Mouse (Mus musculus): ENCODE results near the gene Rmnd5a. TPM values are rescaled to one million over a fixed set of nuclear protein-coding genes. Genes with fewer than 3 reads are reported as not detected.
"Not testable (repeated sequence)": the region's sequence is repeated elsewhere in the genome, so short reads cannot be mapped to it uniquely, and the experiment has no call there.

Rmnd5a gene
- polyA plus RNA-seq, 1 experiment from 2014 or later = 13.0 TPM

- Histone ChIP-seq H3K9me3 (replicated peaks) (no peaks in the 10 kb centered on the region), H3K9ac (no peak overlapping the region), H3K36me3 (no peaks in the 10 kb centered on the region), H3K27me3 (no peaks in the 10 kb centered on the region), H3K27ac (replicated peaks) (no peak overlapping the region), H3K4me3 (replicated peaks) (no peak overlapping the region), H3K4me2 (replicated peaks) (no peak overlapping the region), H3K4me1 (no peaks in the 10 kb centered on the region)
- 64% methylated on average over 1 of the region's 1 CpGs for whole genome bisulfite sequencing
- ATAC-seq (ENCODE audit: insufficient number of reproducible peaks, low FRiP score, low TSS enrichment, low read depth) = no peak
These were observed 32.3 kb upstream of the Rmnd5a start for GRCm38 (mm10) chr6:71472786-71473185.

GRCm38 (mm10) chr6:71471830-71472520 lies 31.5 kb upstream of the Rmnd5a start:
- no peak overlapping the region for H3K27ac ChIP-seq (replicated peaks)
- no peaks in the 10 kb centered on the region for H3K36me3 ChIP-seq
- WGBS = 74% methylated on average over 4 of the region's 4 CpGs
- no peaks in the 10 kb centered on the region for H3K4me1 ChIP-seq
- no peak overlapping the region for H3K9ac ChIP-seq
- no peaks in the 10 kb centered on the region for H3K27me3 ChIP-seq
- no peak for ATAC-seq (ENCODE audit: insufficient number of reproducible peaks, low FRiP score, low TSS enrichment, low read depth)
- no peak overlapping the region for H3K4me3 ChIP-seq (replicated peaks)
- H3K4me2 ChIP-seq (replicated peaks) = no peak overlapping the region
- no peaks in the 10 kb centered on the region for H3K9me3 ChIP-seq (replicated peaks)

DNA sequence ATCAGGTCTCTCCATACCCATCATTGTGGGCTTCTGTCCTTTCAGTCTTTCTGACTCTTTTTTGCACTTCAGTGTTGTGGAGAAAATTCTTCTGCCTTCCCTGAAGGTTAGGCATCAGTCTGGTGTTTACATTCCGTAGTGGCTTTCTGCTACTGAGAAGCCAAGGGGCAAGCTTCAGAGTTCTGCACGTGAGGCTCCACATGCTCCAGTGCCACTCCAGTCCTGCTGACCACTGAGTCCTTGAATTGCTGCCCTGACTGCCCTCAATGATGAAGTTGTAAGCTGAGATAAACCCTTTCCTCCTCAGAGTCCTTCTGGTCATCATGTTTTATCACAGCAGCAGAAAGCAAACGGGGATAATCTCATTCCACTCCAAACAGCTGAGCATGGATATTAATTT lies 28.9 kb upstream of the Rmnd5a start:
- H3K9ac ChIP-seq = no peak overlapping the region
- no peak overlapping the region for H3K27ac ChIP-seq (replicated peaks)
- no peak for ATAC-seq (ENCODE audit: insufficient number of reproducible peaks, low FRiP score, low TSS enrichment, low read depth)
- H3K4me3 ChIP-seq (replicated peaks) = no peak overlapping the region
- no peaks in the 10 kb centered on the region for H3K36me3 ChIP-seq
- no peaks in the 10 kb centered on the region for H3K4me1 ChIP-seq
- H3K27me3 ChIP-seq = no peaks in the 10 kb centered on the region
- no peak overlapping the region for H3K4me2 ChIP-seq (replicated peaks)
- H3K9me3 ChIP-seq (replicated peaks) = no peaks in the 10 kb centered on the region
- 58% methylated on average over 3 of the region's 3 CpGs for WGBS

- no peak overlapping the region for H3K4me2 ChIP-seq (replicated peaks)
- 72% methylated on average over 4 of the region's 4 CpGs for WGBS
- H3K4me3 ChIP-seq (replicated peaks) = no peak overlapping the region
- no peaks in the 10 kb centered on the region for H3K9me3 ChIP-seq (replicated peaks)
- no peaks in the 10 kb centered on the region for H3K27me3 ChIP-seq
- H3K27ac ChIP-seq (replicated peaks) = no peak overlapping the region
- no peak overlapping the region for H3K9ac ChIP-seq
- no peaks in the 10 kb centered on the region for H3K36me3 ChIP-seq
- no peaks in the 10 kb centered on the region for H3K4me1 ChIP-seq
- no peak for ATAC-seq (ENCODE audit: insufficient number of reproducible peaks, low FRiP score, low TSS enrichment, low read depth)
These were observed 27.3 kb upstream of the Rmnd5a start for GRCm38 (mm10) chr6:71467766-71468165.

DNA sequence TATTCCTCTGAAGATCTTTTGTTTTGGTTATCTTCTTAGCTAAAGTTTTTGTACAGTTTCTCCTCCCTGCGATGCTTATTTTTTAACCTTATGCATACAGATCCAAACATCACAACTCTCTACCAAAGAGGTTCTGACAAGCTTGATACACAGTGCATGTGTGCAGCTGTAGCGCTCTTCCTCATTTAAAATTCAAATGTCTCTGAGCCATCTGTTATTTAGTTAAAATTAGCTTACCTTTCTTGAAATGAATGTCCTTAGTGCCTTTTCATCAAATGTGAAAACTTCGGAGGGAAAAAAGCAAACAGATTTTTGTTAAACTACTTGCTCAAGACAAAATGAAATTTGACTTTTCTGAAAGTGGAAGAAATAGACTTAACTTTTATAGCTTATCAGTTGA lies 24.7 kb upstream of the Rmnd5a start:
- H3K9ac ChIP-seq = no peak overlapping the region
- no peak overlapping the region for H3K4me3 ChIP-seq (replicated peaks)
- H3K4me2 ChIP-seq (replicated peaks) = no peak overlapping the region
- H3K27me3 ChIP-seq = no peaks in the 10 kb centered on the region
- H3K9me3 ChIP-seq (replicated peaks) = no peaks in the 10 kb centered on the region
- H3K27ac ChIP-seq (replicated peaks) = no peak overlapping the region
- no peak for ATAC-seq (ENCODE audit: insufficient number of reproducible peaks, low FRiP score, low TSS enrichment, low read depth)
- WGBS = 86% methylated on average over 3 of the region's 3 CpGs
- H3K4me1 ChIP-seq = no peaks in the 10 kb centered on the region
- no peaks in the 10 kb centered on the region for H3K36me3 ChIP-seq

- no peak for ATAC-seq (ENCODE audit: insufficient number of reproducible peaks, low FRiP score, low TSS enrichment, low read depth)
- Histone ChIP-seq H3K4me3 (replicated peaks) (no peak overlapping the region), H3K27ac (replicated peaks) (no peak overlapping the region), H3K4me1 (no peaks in the 10 kb centered on the region), H3K4me2 (replicated peaks) (no peak overlapping the region), H3K27me3 (no peaks in the 10 kb centered on the region), H3K9me3 (replicated peaks) (no peaks in the 10 kb centered on the region), H3K9ac (no peak overlapping the region), H3K36me3 (no peaks in the 10 kb centered on the region)
- WGBS = 59% methylated on average over 8 of the region's 8 CpGs
These were observed 17.6 kb upstream of the Rmnd5a start for GRCm38 (mm10) chr6:71457956-71458608.

DNA sequence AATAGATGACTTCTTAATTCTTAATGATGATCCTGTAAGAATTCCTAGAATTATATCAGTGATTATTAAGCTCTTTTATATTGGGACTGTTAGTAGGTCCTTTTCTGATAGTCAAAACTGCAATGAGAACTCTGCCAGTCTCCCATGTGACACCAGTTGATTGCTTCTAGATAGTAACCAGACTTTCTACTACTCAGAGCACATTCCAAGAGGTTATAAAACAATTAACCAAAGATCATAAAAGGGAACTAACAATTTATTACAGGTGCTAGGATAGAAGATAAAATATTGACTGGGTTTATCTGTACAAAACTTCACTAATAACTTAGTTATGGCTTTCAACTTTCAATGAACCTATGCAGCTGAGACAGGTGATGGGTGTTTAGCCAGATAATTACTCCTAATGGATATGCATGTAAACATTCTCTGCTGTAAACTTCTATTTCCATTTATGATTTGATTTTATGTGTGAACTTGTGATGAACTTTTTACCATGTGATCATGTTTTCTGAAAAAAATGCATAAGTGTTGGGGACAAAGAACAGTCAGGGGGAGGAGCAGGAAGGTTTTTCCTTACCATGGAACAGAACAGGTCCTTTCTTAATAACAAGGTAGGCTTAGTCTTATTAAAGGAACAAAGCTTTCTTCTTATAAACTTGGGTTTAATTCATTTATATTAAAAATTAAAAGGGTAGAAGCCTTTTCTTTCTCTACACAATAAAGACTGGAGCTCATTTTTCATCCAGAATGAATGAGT lies 13.7 kb upstream of the Rmnd5a start:
- ATAC-seq (ENCODE audit: insufficient number of reproducible peaks, low FRiP score, low TSS enrichment, low read depth); H3K27me3 ChIP-seq; H3K9me3 ChIP-seq (replicated peaks): not testable (repeated sequence)

DNA sequence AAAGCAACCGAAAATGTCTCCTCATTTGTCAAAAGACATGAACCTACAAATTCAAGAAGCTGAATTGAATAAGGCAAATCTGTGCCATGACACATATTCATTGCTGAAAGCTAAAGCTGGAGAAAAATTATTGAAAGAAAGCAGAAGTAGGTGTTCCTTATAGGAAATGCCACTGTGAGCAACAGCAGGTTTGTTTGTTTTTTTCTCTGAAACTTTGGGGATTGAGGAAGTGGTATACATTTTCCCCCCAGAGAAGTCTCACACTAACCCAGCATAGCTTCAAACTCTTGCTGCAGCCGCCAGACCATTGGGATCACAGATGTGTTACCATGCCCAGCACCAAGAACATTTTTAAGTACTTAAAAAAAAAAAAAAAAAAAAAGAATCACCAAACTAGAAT lies 12.4 kb upstream of the Rmnd5a start:
- Histone ChIP-seq H3K27ac (replicated peaks) (no peak overlapping the region), H3K9ac (no peak overlapping the region), H3K36me3 (no peaks in the 10 kb centered on the region), H3K4me3 (replicated peaks) (no peak overlapping the region), H3K4me1 (no peaks in the 10 kb centered on the region), H3K9me3 (replicated peaks) (no peaks in the 10 kb centered on the region), H3K4me2 (replicated peaks) (no peak overlapping the region), H3K27me3 (no peaks in the 10 kb centered on the region)
- WGBS = 72% methylated on average over 2 of the region's 2 CpGs
- no peak for ATAC-seq (ENCODE audit: insufficient number of reproducible peaks, low FRiP score, low TSS enrichment, low read depth)

More for the DNA sequence above, 13.7 kb upstream of the Rmnd5a start:
- not testable (repeated sequence) for H3K4me2 ChIP-seq (replicated peaks); H3K36me3 ChIP-seq; H3K4me3 ChIP-seq (replicated peaks); H3K27ac ChIP-seq (replicated peaks); H3K9ac ChIP-seq; H3K4me1 ChIP-seq

DNA sequence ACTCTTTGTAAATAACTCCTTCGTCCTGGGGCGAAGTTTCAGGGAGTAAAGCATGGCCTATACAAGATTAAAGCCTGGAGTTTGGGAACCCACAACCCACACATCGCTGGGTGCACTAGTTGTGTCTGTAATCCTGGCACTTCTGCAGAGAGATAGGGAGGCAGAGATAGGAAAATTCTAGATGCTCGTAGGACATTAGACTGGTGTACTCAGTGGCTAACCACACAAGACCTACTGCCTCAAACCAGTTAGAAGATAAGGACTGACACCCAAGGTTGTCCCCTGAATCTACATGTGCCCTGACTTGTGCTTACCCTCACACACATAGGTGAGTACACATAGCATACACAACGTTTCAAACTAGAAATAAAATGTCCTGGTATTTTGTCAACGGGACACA lies 5.1 kb upstream of the Rmnd5a start:
- no peaks in the 10 kb centered on the region for H3K9me3 ChIP-seq (replicated peaks)
- ATAC-seq (ENCODE audit: insufficient number of reproducible peaks, low FRiP score, low TSS enrichment, low read depth) = no peak
- no peaks in the 10 kb centered on the region for H3K27me3 ChIP-seq
- H3K4me3 ChIP-seq (replicated peaks) = no peak overlapping the region
- H3K4me1 ChIP-seq = peaks cover 10% of the 10 kb centered on the region; the same call in 1 of the 2 replicates
- H3K9ac ChIP-seq = no peak overlapping the region
- H3K36me3 ChIP-seq = no peaks in the 10 kb centered on the region
- no peak overlapping the region for H3K4me2 ChIP-seq (replicated peaks)
- H3K27ac ChIP-seq (replicated peaks) = no peak overlapping the region
- 86% methylated on average over 6 of the region's 6 CpGs for WGBS

DNA sequence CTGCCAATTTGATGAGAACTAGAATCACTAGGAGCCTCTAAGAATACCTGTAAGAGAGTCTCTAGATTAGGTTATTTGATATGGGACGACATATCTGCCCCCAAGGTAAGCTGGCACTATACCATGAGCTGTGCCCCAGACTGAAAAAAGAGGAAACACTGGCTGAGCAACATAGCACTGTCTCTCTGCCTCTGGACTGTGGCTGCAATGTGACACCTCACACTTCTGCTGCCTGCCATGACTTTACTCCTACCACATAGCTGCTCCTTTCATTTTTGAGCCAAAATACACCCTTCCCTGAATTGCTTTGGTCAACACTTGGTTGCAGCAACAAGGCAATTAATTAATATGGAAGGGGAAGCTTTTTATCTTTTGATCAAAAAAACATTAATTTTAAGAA lies 4.3 kb upstream of the Rmnd5a start:
- H3K27ac ChIP-seq (replicated peaks) = no peak overlapping the region
- no peak for ATAC-seq (ENCODE audit: insufficient number of reproducible peaks, low FRiP score, low TSS enrichment, low read depth)
- WGBS = 54% methylated on average over 1 of the region's 1 CpGs
- peaks cover 10% of the 10 kb centered on the region; the same call in 1 of the 2 replicates for H3K4me1 ChIP-seq
- H3K27me3 ChIP-seq = no peaks in the 10 kb centered on the region
- H3K36me3 ChIP-seq = no peaks in the 10 kb centered on the region
- H3K9ac ChIP-seq = no peak overlapping the region
- no peak overlapping the region for H3K4me3 ChIP-seq (replicated peaks)
- H3K4me2 ChIP-seq (replicated peaks) = no peak overlapping the region
- H3K9me3 ChIP-seq (replicated peaks) = no peaks in the 10 kb centered on the region

GRCm38 (mm10) chr6:71442130-71442529 lies 1.7 kb upstream of the Rmnd5a start:
- WGBS = 76% methylated on average over 2 of the region's 3 CpGs
- H3K36me3 ChIP-seq = no peaks in the 10 kb centered on the region
- no peak overlapping the region for H3K4me2 ChIP-seq (replicated peaks)
- H3K9me3 ChIP-seq (replicated peaks) = no peaks in the 10 kb centered on the region
- no peaks in the 10 kb centered on the region for H3K27me3 ChIP-seq
- no peak overlapping the region for H3K4me3 ChIP-seq (replicated peaks)
- H3K27ac ChIP-seq (replicated peaks) = no peak overlapping the region
- ATAC-seq (ENCODE audit: insufficient number of reproducible peaks, low FRiP score, low TSS enrichment, low read depth) = no peak
- peaks cover 24% of the 10 kb centered on the region for H3K4me1 ChIP-seq
- no peak overlapping the region for H3K9ac ChIP-seq

Measured in embryonic facial prominence, embryonic 15.5 days (tissue).